Mouse (Mus musculus) left cerebral cortex, postnatal 10 days (tissue): Measurements from ENCODE around the gene Rnf207. TPM values are rescaled to one million over a fixed set of nuclear protein-coding genes. Genes with fewer than 3 reads are reported as not detected.

Experiments used
- DNase-seq, 2 experiments: peaks; one replicate each; pipeline ENCODE4 v3.0.0; 2021 to 2022; ENCODE audit warnings: low spot score in 2 of 2, mixed read lengths in 1 of 2; ENCODE audit errors: extremely low spot score in 1 of 2
- intact Hi-C: fragments of 180-260 bp; cut with DNase I; formaldehyde crosslinking; loops from one replicate; pipeline ENCODE4 v1.15.1; 2025
- total RNA-seq, 2 experiments: library from RNA; stranded (reverse); gene quantifications; 2 replicates each; pipeline ENCODE4 v1.2.3; 2021

The Rnf207 gene
- total RNA-seq, 2 experiments from 2014 or later = 1.1 to 4.5 TPM

GRCm38 (mm10) chr4:152302012-152302411 is 16.8 kb downstream of the Rnf207 start:
- no peak for DNase-seq
- intact Hi-C loops = no loop called here

GRCm38 (mm10) chr4:152300375-152300774 is 18.4 kb downstream of the Rnf207 start:
- DNase-seq = no peak
- intact Hi-C loops = no loop called here

- DNase-seq = no peak
- intact Hi-C loops = no loop called here
These were observed 20.0 kb downstream of the Rnf207 start for GRCm38 (mm10) chr4:152298836-152299235.

- intact Hi-C loops = no loop called here
- peak; percentile 98 to 100 for DNase-seq
These were observed 21.6 kb downstream of the Rnf207 start, which contains the start of gene Icmt for GRCm38 (mm10) chr4:152296874-152297861. Gene Icmt, plus strand, starts transcription at chr4:152297227.

GRCm38 (mm10) chr4:152296371-152296770 is 22.4 kb downstream of the Rnf207 start:
- no peak for DNase-seq
- intact Hi-C loops = no loop called here

- no peak for DNase-seq
- intact Hi-C loops = no loop called here
These were observed 22.9 kb downstream of the Rnf207 start for GRCm38 (mm10) chr4:152295916-152296315.

- intact Hi-C loops = no loop called here
These were observed 24.4 kb downstream of the Rnf207 start for GRCm38 (mm10) chr4:152294188-152294929.

GRCm38 (mm10) chr4:152292102-152292765 is 26.6 kb downstream of the Rnf207 start:
- intact Hi-C loops = no loop called here
- DNase-seq = no peak

More at GRCm38 (mm10) chr4:152294188-152294929, 24.4 kb downstream of the Rnf207 start:
- DNase-seq = no peak

- no peak for DNase-seq
These were observed 27.2 kb downstream of the Rnf207 start, which contains the start of gene Hes3 for GRCm38 (mm10) chr4:152291562-152291961. Gene Hes3, minus strand, starts transcription at chr4:152291662.

GRCm38 (mm10) chr4:152290991-152291390 is 27.8 kb downstream of the Rnf207 start:
- no peak for DNase-seq
- intact Hi-C loops = no loop called here

More at GRCm38 (mm10) chr4:152291562-152291961, 27.2 kb downstream of the Rnf207 start, which contains the start of gene Hes3:
- intact Hi-C loops = no loop called here

GRCm38 (mm10) chr4:152290385-152290784 is 28.4 kb downstream of the Rnf207 start:
- intact Hi-C loops = no loop called here

GRCm38 (mm10) chr4:152288398-152288945 is 30.3 kb downstream of the Rnf207 start:
- intact Hi-C loops = loop anchor here (5.0 kb wide), 1 partner anchor 116 kb away; no protein-coding TSS in a partner anchor
- no peak for DNase-seq

More at GRCm38 (mm10) chr4:152290385-152290784, 28.4 kb downstream of the Rnf207 start:
- DNase-seq = no peak

GRCm38 (mm10) chr4:152287317-152288120 is 31.3 kb downstream of the Rnf207 start:
- DNase-seq = no peak
- intact Hi-C loops = loop anchor here (5.0 kb wide), 1 partner anchor 115 kb away; no protein-coding TSS in a partner anchor

GRCm38 (mm10) chr4:152286887-152287286 is 31.9 kb downstream of the Rnf207 start:
- intact Hi-C loops = loop anchor here (5.0 kb wide), 1 partner anchor 115 kb away; no protein-coding TSS in a partner anchor
- DNase-seq = peak in 1 of 2 experiments; percentile 74

- intact Hi-C loops = loop anchor here (5.0 kb wide), 1 partner anchor 114 kb away; no protein-coding TSS in a partner anchor
- no peak for DNase-seq
These were observed 32.6 kb downstream of the Rnf207 start for GRCm38 (mm10) chr4:152286183-152286582.

GRCm38 (mm10) chr4:152285505-152285904 is 33.3 kb downstream of the Rnf207 start:
- intact Hi-C loops = loop anchor here (5.0 kb wide), 1 partner anchor 113 kb away; no protein-coding TSS in a partner anchor
- DNase-seq = peak; percentile 60 to 62
